Mouse (Mus musculus) limb, embryonic 10.5 days (tissue): ENCODE data around the gene Vmn1r184. TPM values are rescaled to one million over a fixed set of nuclear protein-coding genes. Genes with fewer than 3 reads are reported as not detected.
"Not testable (repeated sequence)": the region's sequence is repeated elsewhere in the genome, so short reads cannot be mapped to it uniquely, and the experiment has no call there.

Source experiments
- DNase-seq: peaks from one replicate; pipeline ENCODE4 v3.0.0-alpha.2; 2017; ENCODE audit warnings: low spot score
- H3K27ac ChIP-seq: fragments of 300-500 bp; sonication (generic); 2 replicates; pipeline ENCODE4 v1.5.1; 2016; ENCODE audit warnings: mild to moderate bottlenecking
- H3K27me3 ChIP-seq: fragments of 300-500 bp; sonication (generic); 2 replicates; pipeline ENCODE4 v1.6.1; 2016; ENCODE audit warnings: low read depth, mild to moderate bottlenecking; ENCODE audit not compliant: poor library complexity, severe bottlenecking
- H3K36me3 ChIP-seq: fragments of 300-500 bp; sonication (generic); 2 replicates; pipeline ENCODE4 v1.6.1; 2016; ENCODE audit warnings: mild to moderate bottlenecking, moderate library complexity
- H3K4me1 ChIP-seq: fragments of 300-500 bp; sonication (generic); 2 replicates; pipeline ENCODE4 v1.6.1; 2016
- H3K4me3 ChIP-seq: fragments of 300-500 bp; sonication (generic); 2 replicates; pipeline ENCODE4 v1.5.1; 2016; ENCODE audit warnings: mild to moderate bottlenecking, moderate library complexity
- H3K9me3 ChIP-seq: fragments of 300-500 bp; sonication (generic); replicated peaks from 2 replicates; pipeline ENCODE4 v1.6.1; 2016; ENCODE audit warnings: mild to moderate bottlenecking
- WGBS: fragments of 180-500 bp; shearing (Covaris S2); methylation state at CpG from one replicate; pipeline ENCODE4 v1.1.7; 2016; 5-methylcytosine and 5-hydroxymethylcytosine counted together
- polyA plus RNA-seq: library from polyadenylated mRNA; unstranded; fragments of >200 nt; fragmentation: Nextera tagmentation; extraction: Ambion mirVana; gene quantifications from 2 replicates; pipeline ENCODE4 v1.2.1, GENCODE M21; 2016

Gene Vmn1r184
- not detected in 2 replicates for polyA plus RNA-seq

GRCm38 (mm10) chr7:26260034-26260433 lies at the start of gene Vmn1r184:
TSS of gene Vmn1r184 (plus strand) at chr7:26260334.
- H3K27ac ChIP-seq, DNase-seq, H3K4me1 ChIP-seq, H3K9me3 ChIP-seq, H3K36me3 ChIP-seq, H3K4me3 ChIP-seq, H3K27me3 ChIP-seq: not testable (repeated sequence)
- WGBS, result 100% methylated on average over 1 of the region's 1 CpGs

GRCm38 (mm10) chr7:26303429-26304166 lies 43.5 kb downstream of the Vmn1r184 start:
- not testable (repeated sequence) for H3K4me3 ChIP-seq, H3K36me3 ChIP-seq, H3K9me3 ChIP-seq, DNase-seq, H3K27me3 ChIP-seq, H3K27ac ChIP-seq, H3K4me1 ChIP-seq
- 88% methylated on average over 8 of the region's 8 CpGs for WGBS

GRCm38 (mm10) chr7:26306926-26307325 lies 46.8 kb downstream of the Vmn1r184 start, which contains the start of gene Cyp2a4:
TSS of gene Cyp2a4 (plus strand) at chr7:26307169.
- H3K9me3 ChIP-seq, H3K27ac ChIP-seq, DNase-seq, H3K4me3 ChIP-seq, H3K27me3 ChIP-seq, H3K36me3 ChIP-seq, H3K4me1 ChIP-seq: not testable (repeated sequence)
- WGBS, result 60% methylated on average over 2 of the region's 2 CpGs

GRCm38 (mm10) chr7:26311786-26312185 lies 51.7 kb downstream of the Vmn1r184 start:
- not testable (repeated sequence) for H3K4me3 ChIP-seq, H3K27ac ChIP-seq, H3K9me3 ChIP-seq, H3K36me3 ChIP-seq, DNase-seq, H3K27me3 ChIP-seq, H3K4me1 ChIP-seq
- WGBS, result 93% methylated on average over 4 of the region's 4 CpGs

GRCm38 (mm10) chr7:26315194-26315593 lies 55.1 kb downstream of the Vmn1r184 start:
- not testable (repeated sequence) for H3K27me3 ChIP-seq, H3K27ac ChIP-seq, H3K4me1 ChIP-seq, H3K9me3 ChIP-seq, H3K36me3 ChIP-seq, DNase-seq, H3K4me3 ChIP-seq
- WGBS, result 85% methylated on average over 2 of the region's 2 CpGs

- WGBS, result 87% methylated on average over 4 of the region's 4 CpGs
- DNase-seq, H3K4me3 ChIP-seq: not testable (repeated sequence)
These were observed 55.7 kb downstream of the Vmn1r184 start for GRCm38 (mm10) chr7:26315809-26316208.

More at GRCm38 (mm10) chr7:26315809-26316208, 55.7 kb downstream of the Vmn1r184 start:
- not testable (repeated sequence) for H3K9me3 ChIP-seq, H3K36me3 ChIP-seq, H3K27me3 ChIP-seq, H3K27ac ChIP-seq, H3K4me1 ChIP-seq

Other genes with a start within 250 kb of the Vmn1r184 start
- gene Cyp2b13, start 198.8 kb upstream of the Vmn1r184 start, polyA plus RNA-seq, result not detected in 2 replicates
- not detected in 2 replicates for gene Cyp2b9, start 86.9 kb upstream of the Vmn1r184 start, polyA plus RNA-seq
- not detected in 2 replicates for gene Cyp2a4, start 46.8 kb downstream of the Vmn1r184 start, polyA plus RNA-seq
- not detected in 2 replicates for gene Nlrp9c, start 143.4 kb downstream of the Vmn1r184 start, polyA plus RNA-seq
- gene Nlrp4a, start 174.8 kb downstream of the Vmn1r184 start, polyA plus RNA-seq, result not detected in 2 replicates